Comparison of ENCODE assay signal across 8 mouse cellular contexts in genomic region chr15:99717386-99718334, GRCm38 (mm10). TPM values are rescaled to one million over a fixed set of nuclear protein-coding genes. Genes with fewer than 3 reads are reported as not detected.
DNase-seq lines count a peak whose midpoint lies in the region; ATAC-seq and TF ChIP-seq lines count a peak whose summit lies in the region.

Gpd1 (plus strand) TSS chr15:99717515.

- H3K27ac ChIP-seq in embryonic facial prominence, embryonic 14.5 days (replicated peaks; ENCODE audit: low read depth, low read length) = no peak within 1 kb of the TSS
- no peak within 1 kb of the TSS for H3K27ac ChIP-seq in embryonic facial prominence, embryonic 10.5 days (replicated peaks)
- peak within 1 kb of the TSS; percentile 74 for H3K27ac ChIP-seq in forebrain, postnatal 0 days (ENCODE audit: low read depth, low read length)
- H3K27ac ChIP-seq in hindbrain, embryonic 16.5 days (ENCODE audit: low read depth, low read length) = peak within 1 kb of the TSS; percentile 31
- H3K27ac ChIP-seq in midbrain, embryonic 11.5 days (ENCODE audit: low read depth, low read length) = no peak within 1 kb of the TSS

- ATAC-seq in embryonic facial prominence, embryonic 14.5 days (ENCODE audit: low read depth) = no peak
- 0 out of 2 replicates have a peak, but pooled peaks have one; percentile 10 for ATAC-seq in forebrain, postnatal 0 days
- ATAC-seq in hindbrain, embryonic 16.5 days = peak; percentile 28; the same call in 1 of the 2 replicates
- ATAC-seq in midbrain, embryonic 11.5 days (ENCODE audit: low FRiP score) = no peak
- no peak for ATAC-seq in monocyte, adult 5-6 weeks (replicated peaks; ENCODE audit: insufficient number of reproducible peaks, low FRiP score, low TSS enrichment, poor library complexity, severe bottlenecking)

- DNase-seq in embryonic facial prominence, embryonic 14.5 days (ENCODE audit: low spot score) = no peak
- DNase-seq in embryonic facial prominence, embryonic 10.5 days (ENCODE audit: low spot score) = no peak
- peak; percentile 90 for DNase-seq in adrenal gland, postnatal 10 days
- DNase-seq in forebrain, postnatal 0 days = peak; percentile 51
- peak; percentile 79 to 81 for DNase-seq in layer of hippocampus, postnatal 36 days
- peak; percentile 81 for DNase-seq in midbrain, embryonic 11.5 days (ENCODE audit: low spot score, missing footprints)

- no peak within 1 kb of the TSS for H3K4me2 ChIP-seq in embryonic facial prominence, embryonic 14.5 days (ENCODE audit: low read depth, low read length)
- no peak within 1 kb of the TSS for H3K4me2 ChIP-seq in forebrain, postnatal 0 days (ENCODE audit: low read depth)
- H3K4me2 ChIP-seq in hindbrain, embryonic 16.5 days (ENCODE audit: low read length) = no peak within 1 kb of the TSS; the same call in 1 of the 2 replicates
- no peak within 1 kb of the TSS for H3K4me2 ChIP-seq in midbrain, embryonic 11.5 days

- H3K4me1 ChIP-seq in embryonic facial prominence, embryonic 14.5 days (ENCODE audit: control insufficient read depth, insufficient read depth, low read length) = no peaks in the 10 kb centered on the region
- H3K4me1 ChIP-seq in embryonic facial prominence, embryonic 10.5 days = peaks cover 41% of the 10 kb centered on the region
- no peaks in the 10 kb centered on the region; the same call in 1 of the 2 replicates for H3K4me1 ChIP-seq in forebrain, postnatal 0 days (ENCODE audit: insufficient read depth)
- peaks cover 20% of the 10 kb centered on the region for H3K4me1 ChIP-seq in hindbrain, embryonic 16.5 days (ENCODE audit: control insufficient read depth, insufficient read depth, low read depth, low read length)
- H3K4me1 ChIP-seq in midbrain, embryonic 11.5 days (ENCODE audit: control insufficient read depth, insufficient read depth, low read length) = no peaks in the 10 kb centered on the region

- peaks cover 29% of the 10 kb centered on the region for H3K36me3 ChIP-seq in embryonic facial prominence, embryonic 14.5 days (ENCODE audit: control insufficient read depth, insufficient read depth, low read length)
- H3K36me3 ChIP-seq in embryonic facial prominence, embryonic 10.5 days (replicated peaks) = peaks cover 91% of the 10 kb centered on the region
- peaks cover 32% of the 10 kb centered on the region for H3K36me3 ChIP-seq in forebrain, postnatal 0 days (ENCODE audit: insufficient read depth)
- H3K36me3 ChIP-seq in hindbrain, embryonic 16.5 days (ENCODE audit: control insufficient read depth, insufficient read depth, low read length) = peaks cover 15% of the 10 kb centered on the region
- peaks cover 10% of the 10 kb centered on the region for H3K36me3 ChIP-seq in midbrain, embryonic 11.5 days (ENCODE audit: control insufficient read depth, insufficient read depth, low read length)

- H3K27me3 ChIP-seq in embryonic facial prominence, embryonic 14.5 days (replicated peaks; ENCODE audit: control insufficient read depth, insufficient read depth, low read length) = no peaks in the 10 kb centered on the region
- H3K27me3 ChIP-seq in embryonic facial prominence, embryonic 10.5 days (replicated peaks; ENCODE audit: low read depth, poor library complexity, severe bottlenecking) = no peaks in the 10 kb centered on the region
- H3K27me3 ChIP-seq in forebrain, postnatal 0 days (ENCODE audit: insufficient read depth, low read length) = no peaks in the 10 kb centered on the region
- H3K27me3 ChIP-seq in hindbrain, embryonic 16.5 days (replicated peaks; ENCODE audit: control insufficient read depth, insufficient read depth, low read length) = no peaks in the 10 kb centered on the region
- H3K27me3 ChIP-seq in midbrain, embryonic 11.5 days (ENCODE audit: control insufficient read depth, insufficient read depth, low read length) = no peaks in the 10 kb centered on the region

- WGBS in embryonic facial prominence, embryonic 14.5 days = 64% methylated on average over 26 of the region's 26 CpGs
- WGBS in embryonic facial prominence, embryonic 10.5 days = 66% methylated on average over 26 of the region's 26 CpGs
- 52% methylated on average over 26 of the region's 26 CpGs for WGBS in forebrain, postnatal 0 days
- WGBS in hindbrain, embryonic 16.5 days = 54% methylated on average over 26 of the region's 26 CpGs
- 70% methylated on average over 26 of the region's 26 CpGs for WGBS in midbrain, embryonic 11.5 days

- no peak within 1 kb of the TSS for H3K4me3 ChIP-seq in embryonic facial prominence, embryonic 14.5 days (ENCODE audit: low read depth, low read length)
- H3K4me3 ChIP-seq in embryonic facial prominence, embryonic 10.5 days = no peak within 1 kb of the TSS
- no peak within 1 kb of the TSS for H3K4me3 ChIP-seq in forebrain, postnatal 0 days (ENCODE audit: low read depth, low read length)
- no peak within 1 kb of the TSS for H3K4me3 ChIP-seq in hindbrain, embryonic 16.5 days (ENCODE audit: low read length)
- H3K4me3 ChIP-seq in midbrain, embryonic 11.5 days (ENCODE audit: low read depth, low read length) = no peak within 1 kb of the TSS

- H3K9ac ChIP-seq in embryonic facial prominence, embryonic 14.5 days (ENCODE audit: low read depth, low read length) = 0 out of 2 replicates have a peak within 1 kb of the TSS, but pooled peaks have one; percentile 14
- no peak within 1 kb of the TSS for H3K9ac ChIP-seq in forebrain, postnatal 0 days
- H3K9ac ChIP-seq in hindbrain, embryonic 16.5 days (ENCODE audit: low read depth, low read length) = peak within 1 kb of the TSS; percentile 41
- H3K9ac ChIP-seq in midbrain, embryonic 11.5 days (ENCODE audit: low read length) = no peak within 1 kb of the TSS

- no peaks in the 10 kb centered on the region for H3K9me3 ChIP-seq in embryonic facial prominence, embryonic 14.5 days (ENCODE audit: control insufficient read depth, low read length)
- H3K9me3 ChIP-seq in embryonic facial prominence, embryonic 10.5 days = no peaks in the 10 kb centered on the region
- H3K9me3 ChIP-seq in forebrain, postnatal 0 days (ENCODE audit: low read length) = no peaks in the 10 kb centered on the region
- no peaks in the 10 kb centered on the region for H3K9me3 ChIP-seq in hindbrain, embryonic 16.5 days (ENCODE audit: control insufficient read depth, low read length)
- no peaks in the 10 kb centered on the region for H3K9me3 ChIP-seq in midbrain, embryonic 11.5 days (ENCODE audit: control insufficient read depth, low read length)

- no peak for TF ChIP-seq CTCF in forebrain, postnatal 0 days (IDR thresholded peaks at IDR 0.05; ENCODE audit: low read depth)

RNA-seq across cellular contexts. Expression of gene Gpd1, which starts in this region (rescaled TPM):
- polyA plus RNA-seq in embryonic facial prominence, embryonic 14.5 days (2014; fragmentation: Nextera tagmentation; extraction: Ambion mirVana) = 2.0 and 7.3 TPM in 2 replicates
- polyA plus RNA-seq in embryonic facial prominence, embryonic 10.5 days (2016; fragmentation: Nextera tagmentation; extraction: Ambion mirVana) = 0.42 and 0.55 TPM in 2 replicates
- total RNA-seq in adrenal gland, postnatal 10 days (2021) = 1,000 to 10,000 TPM; 1,543 to 1,818 TPM
- 6.0 and 6.1 TPM in 2 replicates for total RNA-seq in forebrain, postnatal 0 days (2014; rRNA removed)
- 3.9 and 4.3 TPM in 2 replicates for polyA plus RNA-seq in forebrain, postnatal 0 days (2015; fragmentation: Nextera tagmentation; extraction: Ambion mirVana)
- polyA plus RNA-seq in hindbrain, embryonic 16.5 days (2015; fragmentation: Nextera tagmentation; extraction: Ambion mirVana) = 3.1 and 4.6 TPM in 2 replicates
- 100 to 1,000 TPM; 135 to 146 TPM for total RNA-seq in layer of hippocampus, postnatal 36 days (2021)
- polyA plus RNA-seq in midbrain, embryonic 11.5 days (2014; fragmentation: Nextera tagmentation; extraction: Ambion mirVana) = 0.14 and 0.18 TPM in 2 replicates
- 0.75 to 3.8 TPM in 2 of 3 replicates, not detected in the other for total RNA-seq in monocyte, adult 5-6 weeks (2017)

Comparison
In these comparisons a context has a peak if more than half of its experiments do, and no peak if none do; other contexts are left out.
1. RNA of gene Gpd1 (total RNA-seq): 1,543 to 1,818 TPM in adrenal gland, postnatal 10 days and 135 to 146 TPM in layer of hippocampus, postnatal 36 days; 6.0 to 6.1 TPM in forebrain, postnatal 0 days and 0.75 to 3.8 TPM in monocyte, adult 5-6 weeks; every median in the first group is over 10 times any median in the second.
2. RNA of gene Gpd1 (total RNA-seq): 1,543 to 1,818 TPM in adrenal gland, postnatal 10 days; 135 to 146 TPM in layer of hippocampus, postnatal 36 days; every median in the first group is over 10 times any median in the second.
3. Peak in DNase-seq in midbrain, embryonic 11.5 days; RNA of the gene not detected or under 1 TPM.
4. ATAC-seq: peak in forebrain, postnatal 0 days (single experiment) and hindbrain, embryonic 16.5 days (single experiment); none in embryonic facial prominence, embryonic 14.5 days (single experiment), midbrain, embryonic 11.5 days (single experiment) and monocyte, adult 5-6 weeks (single experiment).
5. DNase-seq: peak in adrenal gland, postnatal 10 days (single experiment), forebrain, postnatal 0 days (single experiment) and layer of hippocampus, postnatal 36 days (2 of 2); none in embryonic facial prominence, embryonic 14.5 days (single experiment) and embryonic facial prominence, embryonic 10.5 days (single experiment).
6. H3K27ac ChIP-seq: peak in forebrain, postnatal 0 days (single experiment) and hindbrain, embryonic 16.5 days (single experiment); none in embryonic facial prominence, embryonic 14.5 days (single experiment), embryonic facial prominence, embryonic 10.5 days (single experiment) and midbrain, embryonic 11.5 days (single experiment).
7. H3K9ac ChIP-seq: peak in embryonic facial prominence, embryonic 14.5 days (single experiment) and hindbrain, embryonic 16.5 days (single experiment); none in forebrain, postnatal 0 days (single experiment) and midbrain, embryonic 11.5 days (single experiment).